Mouse (Mus musculus) CD4-positive helper T cell, adult 2 months (primary cell): Measurements from ENCODE around the gene Zfp408.
A peak's percentile ranks its signal among the peaks of the same experiment; 100 is the strongest.
"Not testable (repeated sequence)": the region's sequence is repeated elsewhere in the genome, so short reads cannot be mapped to it uniquely, and the experiment has no call there.

ENCODE experiments used
- DNase-seq: peaks from one replicate; pipeline ENCODE4 v3.0.0-alpha.2; 2012; ENCODE audit warnings: low read depth, missing footprints, low spot score

Gene Zfp408

DNA sequence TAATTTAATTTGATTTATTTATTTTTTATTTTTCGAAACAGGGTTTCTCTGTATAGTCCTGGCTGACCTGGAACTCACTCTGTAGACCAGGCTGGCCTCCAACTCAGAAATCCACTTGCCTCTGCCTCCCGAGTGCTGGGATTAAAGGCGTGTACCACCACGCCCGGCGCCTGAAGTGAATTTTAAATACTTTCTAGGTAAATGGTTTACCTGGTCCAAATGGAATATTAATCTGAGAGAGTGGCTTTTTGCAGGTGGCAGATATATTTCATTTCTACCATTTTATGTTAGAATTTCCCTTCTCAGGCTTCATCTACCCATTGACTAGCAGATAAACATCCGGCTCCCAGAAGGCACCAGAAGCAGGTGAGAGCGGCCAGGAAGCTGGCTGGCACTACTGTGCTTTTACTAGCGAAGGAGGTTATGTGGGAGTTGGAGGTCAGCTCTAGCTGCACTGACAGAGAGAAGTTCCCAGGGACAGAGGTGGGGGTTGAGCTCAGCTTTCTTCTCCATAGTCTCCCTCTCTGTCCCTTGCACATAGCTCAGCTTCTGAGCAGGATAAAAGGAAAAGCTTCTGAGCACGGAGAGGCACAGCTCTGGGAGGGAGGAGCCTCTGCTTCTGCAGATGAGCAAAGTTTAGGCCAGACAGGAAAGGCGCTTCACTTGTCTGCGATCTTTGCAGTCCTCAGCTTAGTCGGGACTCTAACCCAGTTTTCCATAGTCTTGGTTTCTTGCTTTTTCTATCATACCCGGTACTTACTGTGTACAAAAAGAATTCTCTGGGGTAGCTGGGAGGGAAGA is 2.1 kb upstream of the Zfp408 start:
- DNase-seq: peak; percentile 48

DNA sequence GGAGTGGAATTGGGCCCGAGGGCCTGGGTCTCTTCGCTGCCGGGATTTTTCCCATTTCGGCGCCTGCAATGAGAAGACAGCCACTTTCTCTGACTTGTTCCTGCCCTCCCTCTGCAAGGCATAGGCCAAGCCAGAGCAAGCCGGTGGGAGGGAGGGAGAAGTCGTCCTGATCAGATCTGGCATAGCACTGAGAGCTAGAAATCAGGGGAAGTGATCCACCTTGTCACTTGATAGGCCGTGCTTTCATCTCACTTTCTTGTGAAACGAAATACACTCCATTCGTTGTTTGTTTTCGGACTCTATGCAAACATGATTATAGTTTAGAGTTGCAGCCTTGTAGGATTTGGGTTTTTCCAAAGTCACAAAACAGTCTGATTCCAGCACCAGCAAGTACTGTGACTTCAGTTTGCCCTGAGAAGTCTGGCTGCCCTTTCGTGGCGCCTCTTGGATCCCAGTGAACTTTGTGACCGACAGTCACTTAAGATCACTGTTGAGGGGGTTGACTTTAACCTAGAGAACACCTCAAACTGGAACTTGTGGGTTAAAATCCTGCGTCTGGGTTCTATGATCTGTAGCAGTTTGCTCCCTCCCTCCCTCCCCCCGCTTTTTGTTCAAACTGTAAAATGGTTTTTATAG is 887 bp upstream of the Zfp408 start:
- peak; percentile 21 for DNase-seq

DNA sequence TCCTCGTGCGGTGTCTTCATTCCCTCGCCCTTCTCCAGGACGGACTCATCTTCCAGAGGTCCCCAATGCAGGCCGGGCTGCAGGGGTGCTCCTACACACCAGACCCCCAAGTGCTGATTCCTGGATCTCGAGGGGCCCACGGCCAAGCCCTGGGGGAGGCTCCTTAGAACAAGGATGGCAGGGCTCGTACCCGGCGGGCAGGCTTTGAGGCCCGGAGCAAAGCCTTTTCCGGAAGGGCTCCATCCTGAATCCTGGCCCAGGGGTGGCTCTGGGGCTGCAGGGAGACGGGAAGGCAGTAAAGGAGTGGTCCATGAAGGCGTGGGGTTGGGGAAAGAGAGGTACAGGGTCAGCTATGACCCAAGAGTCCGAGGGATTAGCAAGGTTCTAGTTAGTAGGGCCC is 439 bp downstream of the Zfp408 start:
- peak; percentile 23 for DNase-seq

DNA sequence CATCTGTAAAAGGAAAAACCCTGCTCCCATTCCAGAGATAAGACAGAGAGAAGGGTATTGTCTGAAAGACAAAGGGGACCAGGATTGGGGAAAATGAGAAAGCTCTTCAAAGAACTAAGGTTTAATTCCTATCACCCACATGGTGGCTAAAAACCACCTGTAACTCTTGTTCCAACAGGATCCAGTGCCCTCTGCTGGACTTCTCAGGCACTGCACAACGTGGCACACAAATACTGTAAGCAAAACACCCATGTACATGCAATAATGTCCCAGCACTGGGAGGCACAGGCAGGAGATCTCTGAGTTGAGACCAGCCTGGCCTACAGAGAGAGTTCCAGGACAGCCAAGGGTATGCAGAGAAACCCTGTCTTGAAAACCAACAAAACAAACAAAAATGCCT is 2.9 kb downstream of the Zfp408 start:
- DNase-seq: peak; percentile 78

DNA sequence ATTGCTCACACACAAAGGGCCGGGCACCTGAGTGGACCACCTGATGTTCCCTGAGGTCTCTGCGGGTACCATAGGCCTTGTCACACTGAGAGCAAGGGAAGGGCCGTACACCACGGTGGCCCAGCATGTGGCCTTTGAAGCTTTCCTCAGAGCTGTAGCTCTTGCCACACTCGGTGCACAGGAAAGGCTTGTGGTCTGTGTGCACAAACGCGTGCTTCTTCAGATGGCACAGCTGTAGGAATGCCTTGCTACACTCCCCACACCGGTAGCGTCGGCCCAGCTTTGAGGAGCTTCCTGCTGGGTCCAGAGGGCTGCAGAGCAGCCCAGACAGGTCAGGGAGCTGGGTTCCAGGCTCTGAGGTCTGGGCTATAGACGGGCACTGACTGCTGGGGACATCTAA is 3.8 kb downstream of the Zfp408 start:
- DNase-seq: peak; percentile 52

DNA sequence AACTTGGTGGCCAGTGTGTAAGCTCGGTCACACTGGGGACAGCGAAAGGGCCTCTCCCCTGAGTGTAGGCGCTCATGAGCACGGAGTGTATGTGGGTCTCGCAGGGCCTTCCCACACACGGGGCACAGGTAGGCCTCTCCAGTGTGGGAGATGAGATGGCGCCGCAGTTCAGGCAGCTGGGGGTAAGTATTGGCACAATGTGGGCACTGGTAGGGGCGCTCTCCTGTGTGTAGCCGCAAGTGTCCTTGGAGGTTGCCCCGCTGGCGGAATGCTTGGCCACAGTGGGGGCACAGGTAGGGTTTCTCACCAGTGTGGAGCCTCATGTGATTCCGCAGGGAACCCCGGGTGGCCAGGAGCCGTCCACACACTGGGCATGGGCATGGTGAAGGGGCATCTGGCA is 4.2 kb downstream of the Zfp408 start:
- no peak for DNase-seq

DNA sequence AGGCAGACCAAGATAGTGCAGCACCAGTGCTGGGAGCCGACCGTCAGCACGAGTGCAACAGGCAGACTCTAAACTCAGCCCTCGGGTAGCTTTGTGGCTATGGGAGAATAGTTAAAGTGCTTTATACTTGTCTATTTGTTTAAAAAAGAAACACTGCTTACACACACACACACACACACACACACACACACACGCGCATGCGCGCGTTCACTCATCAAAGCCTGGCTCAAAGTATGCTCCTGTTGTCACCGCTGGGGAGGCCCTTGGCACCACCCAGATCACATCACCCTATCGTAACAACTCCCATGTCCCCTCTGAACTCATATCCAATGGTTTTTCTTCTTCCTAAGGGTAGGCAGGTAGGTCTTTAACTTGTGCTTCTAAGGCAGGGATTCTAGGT is 5.6 kb downstream of the Zfp408 start:
- DNase-seq: peak; percentile 71

DNA sequence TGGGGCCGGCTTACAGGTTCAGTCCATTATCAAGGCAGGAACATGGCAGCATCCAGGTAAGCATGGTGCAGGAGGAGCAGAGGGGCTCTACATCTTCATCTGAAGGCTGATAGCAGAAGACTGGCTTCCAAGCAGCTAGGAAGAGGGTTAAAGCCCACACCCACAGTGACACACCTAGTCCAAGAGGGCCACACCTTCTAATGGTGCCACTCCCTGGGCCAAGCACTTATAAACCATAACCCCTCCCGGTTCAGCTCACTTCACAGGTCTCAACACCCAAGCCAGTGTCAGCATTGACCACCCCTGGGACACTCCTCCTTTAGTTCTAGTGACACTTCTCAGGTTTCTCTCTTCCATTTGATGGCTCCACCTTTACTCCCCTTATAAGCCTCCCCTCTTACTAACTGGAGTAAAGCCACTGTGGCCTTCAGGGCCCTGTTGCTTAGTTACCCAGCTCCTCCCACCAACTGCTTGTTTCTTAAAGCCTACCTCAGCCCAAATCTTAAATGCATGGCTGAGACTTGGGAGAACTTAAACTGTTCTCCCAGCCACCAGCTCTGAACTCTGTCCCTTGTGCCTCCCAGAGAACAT is 6.7 kb downstream of the Zfp408 start:
- no peak for DNase-seq

DNA sequence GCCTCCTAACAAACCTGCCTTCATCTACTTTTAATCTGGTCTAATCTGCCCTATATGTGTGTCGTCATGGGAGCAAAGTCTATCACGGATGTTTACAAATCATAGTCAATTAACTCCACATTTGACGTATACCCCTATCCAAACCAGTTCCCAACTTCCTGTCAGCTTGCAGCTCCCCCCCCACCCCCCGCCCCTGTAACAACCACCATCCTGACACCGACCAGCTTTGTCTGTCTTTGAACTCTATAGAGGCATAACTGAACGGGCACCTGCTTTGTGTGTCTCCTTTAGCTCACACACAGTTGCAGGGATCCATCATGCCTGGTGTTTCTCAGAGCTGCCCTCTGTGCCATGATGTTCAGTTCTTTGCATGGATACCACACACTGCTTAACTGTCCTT is 10.7 kb downstream of the Zfp408 start:
- DNase-seq: peak; percentile 40

DNA sequence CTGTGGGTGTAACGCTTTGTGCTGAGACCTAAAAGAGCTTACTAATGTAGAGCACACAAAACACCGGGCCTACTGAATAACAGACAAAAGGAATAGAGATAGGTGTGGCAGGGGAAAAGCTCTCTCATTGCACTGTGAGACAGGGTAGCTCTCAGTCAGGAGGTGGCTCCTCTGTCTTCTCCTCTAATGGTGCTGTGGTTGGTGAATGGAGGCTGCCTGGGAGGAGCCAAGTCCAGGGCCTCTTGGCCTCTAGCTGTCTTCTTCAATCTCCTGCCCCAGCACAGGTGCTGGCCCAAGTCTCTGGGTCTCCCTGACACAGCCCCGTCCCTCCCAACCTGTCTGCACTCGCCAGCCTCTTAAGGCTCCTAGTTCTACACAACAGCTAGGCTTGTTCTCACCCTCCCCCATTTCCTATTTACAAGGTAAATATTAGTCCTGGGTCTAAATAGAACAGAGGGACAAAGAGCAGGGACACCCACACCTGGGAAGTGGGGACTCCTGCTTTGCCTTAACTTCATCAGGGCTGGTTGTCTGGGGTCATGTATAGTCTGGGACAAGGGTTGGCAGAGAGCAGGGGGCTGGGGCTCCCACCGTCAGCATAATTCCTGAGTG is 12.8 kb downstream of the Zfp408 start:
- no peak for DNase-seq

DNA sequence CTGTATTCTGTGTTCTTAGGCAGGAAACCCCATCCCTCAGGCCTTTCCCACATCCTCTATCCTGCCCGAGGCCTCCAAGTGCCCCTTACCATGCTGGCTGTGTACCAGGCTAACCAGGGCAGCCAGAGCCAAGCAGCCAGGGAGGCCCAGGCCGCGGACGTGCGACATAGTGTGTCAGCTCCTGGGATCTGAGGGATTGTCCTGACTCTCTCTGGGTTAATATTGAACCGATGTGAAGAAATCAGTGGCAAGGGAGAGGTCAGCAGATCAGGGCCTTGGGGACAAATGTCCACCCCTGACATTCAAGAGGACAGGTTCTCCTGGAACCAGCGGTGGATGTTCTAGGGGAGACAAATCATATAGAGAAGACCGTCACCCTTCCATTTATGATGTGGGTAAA is 13.4 kb downstream of the Zfp408 start, which contains the start of gene F2:
Gene F2, minus strand, starts transcription at position 186 of the 400 bp plus-strand sequence.
- no peak for DNase-seq

DNA sequence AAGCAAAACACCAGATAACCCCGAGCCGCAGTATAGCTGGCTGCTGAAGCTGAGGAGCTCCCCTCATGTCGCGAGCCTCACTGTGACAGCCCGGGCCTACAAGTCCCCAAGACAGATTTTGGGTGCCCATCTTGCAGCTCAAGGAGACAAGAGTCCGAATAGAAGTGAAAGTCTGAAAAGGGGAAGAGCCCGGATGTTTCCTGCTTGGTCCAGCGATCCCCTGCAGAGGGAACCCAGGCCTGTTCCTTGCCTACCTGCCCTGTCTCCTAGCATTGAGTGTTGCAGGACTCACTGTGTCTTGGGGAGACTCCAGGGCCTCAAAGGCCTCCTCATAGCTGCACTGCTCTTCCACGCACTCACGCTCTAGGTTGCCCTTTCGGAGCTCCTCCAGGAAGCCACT is 14.1 kb downstream of the Zfp408 start:
- no peak for DNase-seq

DNA sequence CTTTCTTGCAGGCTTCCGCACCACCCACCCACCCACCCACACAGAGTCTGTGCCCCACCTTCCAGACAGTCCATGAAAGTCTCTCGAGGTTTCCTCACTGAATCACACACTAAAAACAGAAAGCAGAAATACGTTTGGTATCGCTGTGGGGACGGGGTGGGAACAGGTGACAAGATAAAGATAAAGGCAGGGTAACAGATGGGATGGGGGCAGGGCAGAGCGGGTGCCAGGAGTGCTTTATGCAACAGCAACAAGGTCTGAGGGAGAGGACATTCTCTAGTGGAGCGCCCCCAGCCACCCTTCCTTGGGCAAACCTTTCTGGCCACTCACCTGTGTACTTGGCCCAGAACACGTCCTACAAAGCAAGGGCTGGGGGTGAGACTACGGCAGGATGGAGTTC is 14.8 kb downstream of the Zfp408 start:
- no peak for DNase-seq

DNA sequence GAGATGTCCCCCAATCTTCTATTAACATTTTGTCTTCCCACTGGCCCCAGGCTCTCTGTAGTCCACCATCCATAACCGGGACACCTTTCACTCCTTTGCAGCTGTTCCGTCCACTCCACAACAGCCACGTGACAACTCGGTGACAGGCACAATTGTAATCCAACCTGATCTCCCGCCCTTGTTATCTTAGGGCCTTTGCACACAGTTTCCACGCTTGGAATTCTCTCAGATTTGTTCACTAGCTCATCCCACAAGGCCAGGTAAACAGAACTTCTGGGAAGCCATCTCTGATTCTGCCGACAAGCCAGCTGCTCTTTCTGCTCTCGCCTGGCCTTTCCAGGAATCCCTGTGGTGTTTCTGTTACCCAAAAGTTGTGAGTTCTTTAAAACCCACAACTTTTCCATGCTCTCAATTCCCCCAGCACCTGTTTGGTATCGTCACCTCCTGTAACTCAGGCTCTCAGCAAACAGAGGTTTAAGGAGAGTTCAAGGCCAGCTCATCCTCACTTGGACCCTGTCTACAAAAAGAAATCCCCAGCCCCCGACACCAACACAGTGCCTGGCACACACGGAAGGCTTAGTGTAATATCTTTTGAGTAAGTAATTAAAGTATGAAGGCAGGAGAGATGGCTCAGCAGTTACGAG is 16.1 kb downstream of the Zfp408 start:
- DNase-seq: no peak

DNA sequence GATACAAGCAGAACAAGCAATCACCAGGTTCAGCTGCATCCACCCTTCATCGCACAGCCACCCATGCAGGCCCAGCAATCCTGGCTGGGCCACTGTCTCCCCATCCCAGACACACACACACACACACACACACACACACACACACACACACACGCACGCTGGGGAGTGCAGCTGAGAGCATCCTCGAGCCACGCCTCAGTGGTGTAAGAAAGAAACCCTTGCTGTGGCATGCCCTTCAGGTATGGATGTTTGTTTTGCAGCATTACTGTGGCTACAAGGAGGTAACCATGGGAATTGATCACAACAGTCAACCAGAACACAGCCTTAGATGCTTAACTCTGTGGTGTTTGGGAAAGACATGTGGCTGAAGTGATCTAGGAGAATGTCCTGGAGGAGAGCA is 17.3 kb downstream of the Zfp408 start:
- no peak for DNase-seq

DNA sequence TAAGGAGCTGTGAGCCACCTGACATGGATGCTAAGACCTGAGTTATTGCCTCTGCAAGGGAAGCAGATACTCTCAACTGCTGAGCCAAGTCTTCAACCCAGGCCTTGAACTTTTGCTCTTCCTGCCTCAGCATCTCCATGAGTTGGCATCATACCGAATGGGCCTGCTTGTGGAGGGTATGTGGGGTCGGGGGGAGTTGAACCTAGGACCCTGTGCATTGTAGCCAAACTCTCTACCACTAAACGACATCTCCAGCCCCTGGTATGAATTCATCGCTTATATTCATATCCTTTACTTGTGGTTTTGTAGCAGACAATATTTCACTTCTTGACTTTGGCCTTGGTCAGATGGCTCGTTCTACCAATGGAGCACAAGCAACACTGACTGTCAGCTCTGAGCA is 17.8 kb downstream of the Zfp408 start:
- no peak for DNase-seq

DNA sequence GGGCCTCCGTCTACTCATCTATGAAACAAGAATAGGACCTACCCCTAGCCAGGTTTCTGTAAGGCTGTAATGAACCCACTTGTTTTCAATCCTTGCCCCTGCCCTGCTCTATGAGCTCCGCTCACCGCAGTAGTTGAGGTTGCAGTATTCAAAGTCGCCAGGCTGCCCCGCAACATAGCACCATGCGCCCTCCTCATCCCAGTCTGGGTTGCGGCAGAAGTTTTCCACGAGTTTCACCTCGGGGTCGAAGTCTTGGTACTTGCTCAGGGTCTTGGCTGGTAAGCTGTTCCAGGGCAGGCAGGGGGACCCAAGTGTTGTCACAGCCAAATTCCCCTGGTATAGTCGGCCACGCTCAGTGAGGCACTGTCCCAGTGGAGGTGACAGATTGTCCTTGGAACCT is 19.2 kb downstream of the Zfp408 start:
- no peak for DNase-seq

DNA sequence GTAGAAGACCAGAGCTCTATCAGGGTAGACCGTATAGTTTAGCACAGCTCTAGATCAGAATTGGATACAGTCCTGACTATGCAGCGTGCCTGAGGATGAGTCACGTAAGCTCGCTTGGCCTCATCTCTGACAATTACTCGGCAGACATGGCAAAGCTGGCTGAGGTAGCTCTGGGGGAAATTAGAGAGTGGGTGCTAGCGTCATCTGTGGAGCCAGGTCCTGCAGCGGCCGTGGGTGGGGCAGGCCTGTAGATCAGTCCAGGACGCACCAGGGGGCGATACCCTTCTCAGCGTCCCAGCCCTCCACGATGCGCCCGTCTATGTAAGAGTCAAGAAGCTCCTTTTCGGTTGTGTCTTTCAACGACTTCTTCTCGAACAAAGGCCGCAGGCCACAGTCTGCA is 19.9 kb downstream of the Zfp408 start:
- no peak for DNase-seq

DNA sequence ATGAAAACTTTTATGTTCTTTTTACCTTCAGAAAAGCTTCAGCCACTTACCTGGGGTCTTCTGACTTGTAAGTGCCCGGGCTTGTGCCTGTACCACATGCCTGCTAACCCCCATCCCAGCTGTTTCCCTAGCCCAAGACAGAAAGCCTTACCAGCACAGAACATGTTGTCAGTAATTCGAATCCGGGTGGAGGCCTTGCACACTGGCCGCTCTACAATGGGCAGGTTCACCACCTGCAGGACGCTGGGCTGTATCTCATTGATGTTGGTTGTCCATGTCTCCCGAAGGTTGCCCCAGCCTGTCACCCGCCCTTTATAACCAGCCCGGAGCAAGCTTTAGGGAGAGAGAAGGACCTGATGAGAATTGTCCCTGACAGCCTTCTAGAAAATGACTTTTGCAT is 21.4 kb downstream of the Zfp408 start:
- DNase-seq: no peak

DNA sequence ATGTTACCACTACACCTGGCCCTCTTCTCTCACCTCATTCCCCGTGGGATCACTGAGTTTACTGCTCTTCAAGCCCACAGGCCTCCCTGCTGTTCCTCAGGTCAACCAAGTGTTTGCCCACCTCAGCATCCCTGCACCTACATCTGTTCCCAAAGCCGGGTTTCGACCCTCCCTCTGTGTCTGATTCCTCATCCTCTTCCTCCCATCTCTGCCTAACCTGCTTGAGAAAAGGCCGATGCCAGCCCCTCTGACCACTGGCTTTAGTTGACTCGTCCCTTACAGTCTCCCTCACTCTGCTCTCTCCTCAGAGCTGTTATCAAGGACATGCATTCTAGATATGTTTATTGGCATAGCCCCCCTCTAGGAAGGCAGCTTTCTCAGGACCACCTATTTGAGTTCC is 22.1 kb downstream of the Zfp408 start:
- DNase-seq: no peak

DNA sequence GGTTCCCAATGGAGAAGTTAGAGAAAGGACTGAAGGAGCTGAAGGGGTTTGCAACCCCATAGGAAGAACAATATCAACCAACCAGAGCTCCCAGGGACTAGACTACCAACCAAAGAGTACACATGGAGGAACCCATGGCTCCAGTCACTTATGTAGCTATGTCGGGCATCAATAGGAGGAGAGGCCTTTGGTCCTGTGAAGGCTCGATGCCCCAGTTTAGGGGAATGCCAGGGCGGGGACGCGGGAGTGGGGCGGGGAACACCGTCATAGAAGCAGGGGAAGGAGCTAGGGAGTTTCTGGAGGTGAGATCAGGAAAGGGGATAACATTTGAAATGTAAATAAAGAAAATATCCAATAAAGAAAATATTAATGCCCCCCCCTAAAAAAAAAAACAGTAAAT is 26.2 kb downstream of the Zfp408 start:
- DNase-seq: not testable (repeated sequence)

DNA sequence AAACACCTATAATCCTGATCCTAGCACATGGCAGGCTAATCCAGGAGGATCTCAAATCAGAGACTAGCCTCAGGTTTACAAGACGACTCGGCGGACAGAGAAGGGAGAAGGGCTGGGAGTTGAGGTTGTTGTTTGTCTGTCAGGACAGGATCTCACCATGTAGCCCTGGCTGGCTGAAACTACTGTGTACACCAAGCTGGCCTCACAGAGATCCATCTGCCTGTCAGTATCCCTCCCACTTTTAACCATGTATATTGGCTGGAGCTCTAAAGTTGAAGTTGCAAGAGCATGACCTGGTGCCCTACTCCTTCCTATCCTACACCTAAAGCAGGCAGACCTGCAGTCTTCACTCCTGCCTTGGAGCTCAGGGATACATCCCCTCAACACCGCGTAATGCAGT is 27.2 kb downstream of the Zfp408 start:
- no peak for DNase-seq
